Mouse (Mus musculus): ENCODE measurements around the gene Otud3. TPM values are rescaled to one million over a fixed set of nuclear protein-coding genes. Genes with fewer than 3 reads are reported as not detected.

Otud3 gene
- total RNA-seq, 2 experiments from 2014 or later = 19.2 to 21.6 TPM

- no peak for DNase-seq (ENCODE audit: low spot score in 2 of 2)
- intact Hi-C loops (cut with DNase I) = loop anchor here (10.0 kb wide), 1 partner anchor 534 kb away; the partner anchor contains the start of gene Pink1
Measured at GRCm38 (mm10) chr4:138859245-138859644, 54.5 kb downstream of the Otud3 start.

GRCm38 (mm10) chr4:138858446-138858845, 55.3 kb downstream of the Otud3 start:
- peak in 1 of 2 experiments; percentile 75 for DNase-seq (ENCODE audit: low spot score in 2 of 2)
- intact Hi-C loops (cut with DNase I) = loop anchor here (10.0 kb wide), 1 partner anchor 534 kb away; the partner anchor contains the start of gene Pink1

- DNase-seq (ENCODE audit: low spot score in 2 of 2) = no peak
- intact Hi-C loops (cut with DNase I) = loop anchor here (10.0 kb wide), 1 partner anchor 533 kb away; the partner anchor contains the start of gene Pink1
Measured at GRCm38 (mm10) chr4:138857576-138857975, 56.2 kb downstream of the Otud3 start.

- intact Hi-C loops (cut with DNase I) = loop anchor here (10.0 kb wide), 1 partner anchor 532 kb away; the partner anchor contains the start of gene Pink1
- DNase-seq (ENCODE audit: low spot score in 2 of 2) = peak; percentile 71 to 83
Measured at GRCm38 (mm10) chr4:138856491-138856890, 57.3 kb downstream of the Otud3 start.

GRCm38 (mm10) chr4:138855092-138855632, 58.6 kb downstream of the Otud3 start:
- DNase-seq (ENCODE audit: low spot score in 2 of 2) = peak in 1 of 2 experiments; percentile 74
- intact Hi-C loops (cut with DNase I) = loop anchor here (10.0 kb wide), 1 partner anchor 530 kb away; the partner anchor contains the start of gene Pink1

GRCm38 (mm10) chr4:138852961-138853360, 60.8 kb downstream of the Otud3 start:
- peak in 1 of 2 experiments; percentile 77 for DNase-seq (ENCODE audit: low spot score in 2 of 2)
- intact Hi-C loops (cut with DNase I) = loop anchor here (10.0 kb wide), 1 partner anchor 528 kb away; the partner anchor contains the start of gene Pink1

- intact Hi-C loops (cut with DNase I) = loop anchor here (1.0 to 10.0 kb wide), 4 partner anchors 103 to 527 kb away; partner anchors contain the start of gene Pink1
- DNase-seq (ENCODE audit: low spot score in 2 of 2) = peak; percentile 78 to 92
Measured at GRCm38 (mm10) chr4:138851463-138851862, 62.3 kb downstream of the Otud3 start.

Other genes starting within 250 kb of the Otud3 start
- gene Pla2g2c, start 189.2 kb downstream of the Otud3 start, total RNA-seq (2021) = under 1 TPM in 1 of 2 experiments, not detected in 1; 0.25 TPM
- gene Ubxn10, start 176.8 kb downstream of the Otud3 start, total RNA-seq (2021) = 1 to 10 TPM in 1 of 2 experiments, under 1 TPM in 1; 0.98 to 1.5 TPM
- gene Pla2g2f, start 156.3 kb downstream of the Otud3 start, total RNA-seq (2021) = not detected
- gene Pla2g2d, start 138.2 kb downstream of the Otud3 start, total RNA-seq (2021) = under 1 TPM; 0.28 to 0.48 TPM
- 1 to 10 TPM; 7.0 to 7.9 TPM for gene Pla2g5, start 50.5 kb downstream of the Otud3 start, total RNA-seq (2021)
- not detected for gene Gm13030, start 40.0 kb downstream of the Otud3 start, total RNA-seq (2021)
- not detected for gene Pla2g2e, start 36.0 kb downstream of the Otud3 start, total RNA-seq (2021)
- gene Rnf186, start 53.2 kb upstream of the Otud3 start, total RNA-seq (2021) = not detected
- gene Tmco4, start 58.9 kb upstream of the Otud3 start, total RNA-seq (2021) = 1 to 10 TPM; 2.2 to 3.7 TPM
- 1 to 10 TPM; 6.4 to 6.6 TPM for gene Htr6, start 161.6 kb upstream of the Otud3 start, total RNA-seq (2021)
- gene Nbl1, start 179.0 kb upstream of the Otud3 start, total RNA-seq (2021) = 10 to 100 TPM; 65.9 to 78.4 TPM
- gene Minos1, start 217.2 kb upstream of the Otud3 start, total RNA-seq (2021) = 100 to 1,000 TPM; 215 to 218 TPM